Mouse (Mus musculus) Patski (cell line): ENCODE data around the gene Actr3b. TPM values are rescaled to one million over a fixed set of nuclear protein-coding genes. Genes with fewer than 3 reads are reported as not detected.

Experiments used
- ATAC-seq: fragments of 100-300 bp; one replicate; pipeline ENCODE4 v1.8.0; 2021
- CTCF ChIA-PET: fragments of 350-600 bp; sonication (Branson Sonifier 250); formaldehyde crosslinking; loops from one replicate; lab custom pipeline; 2022; ENCODE audit warnings: inconsistent platforms; lab: Charles Lee
- POLR2A ChIA-PET: fragments of 350-600 bp; sonication (Branson Sonifier 250); formaldehyde crosslinking; loops from one replicate; lab custom pipeline; 2022; ENCODE audit warnings: antibody characterized with exemption, inconsistent platforms; lab: Charles Lee
- DNase-seq: peaks from one replicate; pipeline ENCODE4 v3.0.0-alpha.2; 2011; ENCODE audit warnings: low read depth, low spot score
- H3K27me3 ChIP-seq: fragments of 371-371 bp; one replicate; pipeline ENCODE4 v1.5.1; 2021
- CTCF ChIP-seq: fragments of 100-300 bp; IDR thresholded peaks from one replicate; pipeline ENCODE4 v1.5.1; 2021
- in situ Hi-C: fragments of 300-500 bp; cut with MboI; formaldehyde crosslinking; loops from 3 replicates; pipeline ENCODE4 v1.11.1; 2018; ENCODE audit warnings: low pct_unique_long_range_greater_than_20kb, mixed read lengths
- polyA plus RNA-seq: library from polyadenylated mRNA; unstranded; gene quantifications from one replicate; pipeline ENCODE4 v1.2.3, GENCODE M21; 2021

Gene Actr3b
- polyA plus RNA-seq, 1 experiment from 2014 or later: 0.35 TPM

- ATAC-seq (no peak), DNase-seq (no peak)
- peaks cover 3% of the 10 kb centered on the region for H3K27me3 ChIP-seq
- TF ChIP-seq CTCF: no peak
- CTCF ChIA-PET: no interaction called here
- POLR2A ChIA-PET: no interaction called here
- in situ Hi-C loops: loop anchor here (25.0 kb wide), 1 partner anchor 561 kb away; the partner anchor contains the start of gene Galntl5
These were observed 11.9 kb upstream of the Actr3b start for GRCm38 (mm10) chr5:25747904-25748303.

GRCm38 (mm10) chr5:25748613-25749012, 11.2 kb upstream of the Actr3b start:
- TF ChIP-seq CTCF: no peak
- H3K27me3 ChIP-seq: no peaks in the 10 kb centered on the region
- ATAC-seq (no peak), DNase-seq (no peak)
- POLR2A ChIA-PET: no interaction called here
- CTCF ChIA-PET: no interaction called here
- in situ Hi-C loops: loop anchor here (25.0 kb wide), 1 partner anchor 561 kb away; the partner anchor contains the start of gene Galntl5

- DNase-seq: no peak
- H3K27me3 ChIP-seq: no peaks in the 10 kb centered on the region
- CTCF ChIA-PET: no interaction called here
- TF ChIP-seq CTCF: no peak
- in situ Hi-C loops: no loop called here
- ATAC-seq: no peak
- POLR2A ChIA-PET: no interaction called here
These were observed 8.2 kb upstream of the Actr3b start for GRCm38 (mm10) chr5:25751552-25751951.

GRCm38 (mm10) chr5:25752862-25753261, 6.9 kb upstream of the Actr3b start:
- in situ Hi-C loops: no loop called here
- DNase-seq (no peak), ATAC-seq (no peak)
- CTCF ChIA-PET: interaction anchor here (2.7 kb wide), 1 partner anchor 26 kb away, joined by 6 read pairs; no protein-coding TSS in a partner anchor
- H3K27me3 ChIP-seq: no peaks in the 10 kb centered on the region
- no peak for TF ChIP-seq CTCF
- POLR2A ChIA-PET: no interaction called here

- no peak for DNase-seq
- H3K27me3 ChIP-seq: no peaks in the 10 kb centered on the region
- ChIA-PET POLR2A (no interaction called here), CTCF (interaction anchor here (1.9 to 2.7 kb wide), 2 partner anchors 10 to 27 kb away, joined by 6 read pairs; no protein-coding TSS in a partner anchor)
- no peak for ATAC-seq
- in situ Hi-C loops: no loop called here
- no peak for TF ChIP-seq CTCF
These were observed 6.1 kb upstream of the Actr3b start for GRCm38 (mm10) chr5:25753556-25754235.

GRCm38 (mm10) chr5:25754236-25754766, 5.5 kb upstream of the Actr3b start:
- ChIA-PET CTCF (interaction anchor here (1.1 to 2.7 kb wide), 3 partner anchors 9 to 85 kb away, joined by 3 to 6 read pairs (median 6); no protein-coding TSS in a partner anchor), POLR2A (no interaction called here)
- no peak for TF ChIP-seq CTCF
- H3K27me3 ChIP-seq: no peaks in the 10 kb centered on the region
- in situ Hi-C loops: no loop called here
- ATAC-seq (no peak), DNase-seq (no peak)

- in situ Hi-C loops: no loop called here
- ChIA-PET CTCF (interaction anchor here (1.3 kb wide), 1 partner anchor 12 kb away, joined by 4 read pairs; no protein-coding TSS in a partner anchor), POLR2A (no interaction called here)
- ATAC-seq (no peak), DNase-seq (no peak)
- H3K27me3 ChIP-seq: peaks cover 6% of the 10 kb centered on the region
- no peak for TF ChIP-seq CTCF
These were observed 624 bp downstream of the Actr3b start for GRCm38 (mm10) chr5:25760410-25760832.

GRCm38 (mm10) chr5:25760871-25761270, 1.1 kb downstream of the Actr3b start:
- TF ChIP-seq CTCF: no peak
- DNase-seq (no peak), ATAC-seq (no peak)
- ChIA-PET POLR2A (no interaction called here), CTCF (interaction anchor here (1.3 kb wide), 1 partner anchor 12 kb away, joined by 4 read pairs; no protein-coding TSS in a partner anchor)
- peaks cover 6% of the 10 kb centered on the region for H3K27me3 ChIP-seq
- in situ Hi-C loops: no loop called here

GRCm38 (mm10) chr5:25761850-25762249, 2.1 kb downstream of the Actr3b start:
- no peak for TF ChIP-seq CTCF
- CTCF ChIA-PET: interaction anchor here (1.3 kb wide), 1 partner anchor 11 kb away, joined by 4 read pairs; no protein-coding TSS in a partner anchor
- in situ Hi-C loops: no loop called here
- DNase-seq (no peak), ATAC-seq (no peak)
- H3K27me3 ChIP-seq: peaks cover 6% of the 10 kb centered on the region
- POLR2A ChIA-PET: interaction anchor here (0.5 kb wide), 1 partner anchor 103 kb away, joined by 3 read pairs; no protein-coding TSS in a partner anchor

GRCm38 (mm10) chr5:25769006-25769405, 9.2 kb downstream of the Actr3b start:
- no peak for DNase-seq

GRCm38 (mm10) chr5:25769406-25769805, 9.6 kb downstream of the Actr3b start:
- no peak for ATAC-seq

More at GRCm38 (mm10) chr5:25769006-25769405, 9.2 kb downstream of the Actr3b start:
- ATAC-seq: no peak
- H3K27me3 ChIP-seq: no peaks in the 10 kb centered on the region
- POLR2A ChIA-PET: no interaction called here
- in situ Hi-C loops: no loop called here
- CTCF ChIA-PET: no interaction called here
- no peak for TF ChIP-seq CTCF

More at GRCm38 (mm10) chr5:25769406-25769805, 9.6 kb downstream of the Actr3b start:
- no peak for DNase-seq
- H3K27me3 ChIP-seq: no peaks in the 10 kb centered on the region
- CTCF ChIA-PET: no interaction called here
- in situ Hi-C loops: no loop called here
- POLR2A ChIA-PET: no interaction called here
- TF ChIP-seq CTCF: no peak
